27 mouse cellular contexts compared by ENCODE assay signal in genomic region chr7:70525372-70525771, GRCm38 (mm10).
A peak's percentile ranks its signal among the peaks of the same experiment; 100 is the strongest.
DNase-seq lines count a peak whose midpoint lies in the region; ATAC-seq and TF ChIP-seq lines count a peak whose summit lies in the region.
"Had no signal": no experiment of that assay in that cellular context is flagged by ENCODE, and none has a peak within 500 bp of the region (broad histone marks: within the 10 kb centered on the region; RNA-seq: fewer than 3 reads in every experiment).

No protein-coding gene starts in this region.

- TF ChIP-seq CTCF in kidney, adult 2 months (conservative IDR thresholded peaks at IDR 0.05; ENCODE audit: insufficient read depth, insufficient read length, low read depth, low read length) = no peak

- H3K9me3 ChIP-seq in liver, embryonic 16.5 days (replicated peaks; ENCODE audit: control insufficient read depth, low read length) = no peaks in the 10 kb centered on the region
- H3K9me3 ChIP-seq in liver, embryonic 11.5 days (ENCODE audit: control insufficient read depth, low read length) = no peaks in the 10 kb centered on the region
- H3K9me3 ChIP-seq: embryonic facial prominence, embryonic 15.5 days; forebrain, embryonic 13.5 days; forebrain, embryonic 15.5 days had no signal

- DNase-seq in kidney, adult 9 months = peak; percentile 46
- DNase-seq in kidney, adult 2 months = no peak
- DNase-seq in liver, embryonic 11.5 days (ENCODE audit: low spot score) = no peak
- DNase-seq in fat pad, adult 2 months (ENCODE audit: extremely low read depth, low read depth, low spot score) = peak; percentile 73
- peak; percentile 51 for DNase-seq in yolk sac, embryonic 10.5 days (ENCODE audit: low spot score)
- no peak for DNase-seq in heart, adult 11 months
- DNase-seq: adrenal gland, adult 8-10 months; adrenal gland, postnatal 14 days; adrenal gland, postnatal 36 days; B cell, adult 2 months; cerebellum, adult 11-12 months; cerebellum, adult 8-10 months; cerebellum, adult 9-11 months; cerebellum, postnatal 14 days; cerebellum, postnatal 36 days; embryo, embryonic 11 days had no signal

- H3K4me2 ChIP-seq in liver, embryonic 16.5 days (ENCODE audit: low read depth, low read length) = no peak overlapping the region
- H3K4me2 ChIP-seq in liver, embryonic 11.5 days = no peak overlapping the region
- H3K4me2 ChIP-seq: embryonic facial prominence, embryonic 13.5 days; embryonic facial prominence, embryonic 15.5 days; forebrain, embryonic 13.5 days; forebrain, embryonic 15.5 days had no signal

- no peak overlapping the region for H3K4me3 ChIP-seq in kidney, adult 2 months (ENCODE audit: insufficient read depth, low read depth, low read length)
- no peak overlapping the region for H3K4me3 ChIP-seq in liver, embryonic 16.5 days (ENCODE audit: low read depth, low read length)
- H3K4me3 ChIP-seq in liver, embryonic 11.5 days (ENCODE audit: low read depth, low read length) = no peak overlapping the region
- H3K4me3 ChIP-seq: embryonic facial prominence, embryonic 13.5 days; embryonic facial prominence, embryonic 15.5 days; erythroblast, embryonic 14.5 days; forebrain, embryonic 13.5 days; forebrain, embryonic 15.5 days had no signal

- WGBS in kidney, adult 2 months = 76% methylated on average over 2 of the region's 2 CpGs
- 57% methylated on average over 2 of the region's 2 CpGs for WGBS in liver, embryonic 16.5 days (ENCODE audit: insufficient replicate concordance)
- WGBS in liver, embryonic 11.5 days = 79% methylated on average over 2 of the region's 2 CpGs

- no peak overlapping the region for H3K27ac ChIP-seq in kidney, adult 2 months (ENCODE audit: insufficient read depth, low read depth, low read length)
- no peak overlapping the region for H3K27ac ChIP-seq in liver, embryonic 16.5 days (ENCODE audit: low read length)
- no peak overlapping the region for H3K27ac ChIP-seq in liver, embryonic 11.5 days (ENCODE audit: low read depth, low read length)
- H3K27ac ChIP-seq: embryonic facial prominence, embryonic 13.5 days; embryonic facial prominence, embryonic 15.5 days; forebrain, embryonic 13.5 days; forebrain, embryonic 15.5 days had no signal

- TF ChIP-seq POLR2A in kidney, adult 2 months (IDR thresholded peaks at IDR 0.05; ENCODE audit: low read depth, low read length) = no peak

- H3K4me1 ChIP-seq in kidney, adult 2 months (ENCODE audit: control insufficient read depth, insufficient read depth, low read length) = peaks cover 3% of the 10 kb centered on the region; the same call in 1 of the 2 replicates
- no peaks in the 10 kb centered on the region for H3K4me1 ChIP-seq in liver, embryonic 16.5 days (ENCODE audit: control insufficient read depth, low read depth, low read length)
- no peaks in the 10 kb centered on the region for H3K4me1 ChIP-seq in liver, embryonic 11.5 days (replicated peaks; ENCODE audit: control insufficient read depth, insufficient read depth, low read length)
- H3K4me1 ChIP-seq: embryonic facial prominence, embryonic 13.5 days; embryonic facial prominence, embryonic 15.5 days; forebrain, embryonic 13.5 days; forebrain, embryonic 15.5 days had no signal

- ATAC-seq in liver, embryonic 16.5 days (ENCODE audit: low read depth) = peak; percentile 43; the same call in 1 of the 2 replicates
- no peak for ATAC-seq in liver, embryonic 11.5 days (replicated peaks; ENCODE audit: low FRiP score)
- ATAC-seq: activated CD4-positive, CD25-positive, alpha-beta regulatory T cell, adult 4 months; CD4-positive, CD25-positive, alpha-beta regulatory T cell, adult 4 months; forebrain, embryonic 13.5 days; forebrain, embryonic 15.5 days; Patski had no signal

- no peak overlapping the region for H3K9ac ChIP-seq in liver, embryonic 16.5 days (ENCODE audit: low read depth, low read length)
- no peak overlapping the region for H3K9ac ChIP-seq in liver, embryonic 11.5 days (ENCODE audit: low read depth, low read length)
- H3K9ac ChIP-seq: embryonic facial prominence, embryonic 13.5 days; embryonic facial prominence, embryonic 15.5 days; forebrain, embryonic 13.5 days; forebrain, embryonic 15.5 days had no signal

- no peaks in the 10 kb centered on the region for H3K36me3 ChIP-seq in kidney, adult 2 months (ENCODE audit: control insufficient read depth, insufficient read depth, low read length)
- no peaks in the 10 kb centered on the region for H3K36me3 ChIP-seq in liver, embryonic 16.5 days (ENCODE audit: control insufficient read depth, insufficient read depth)
- H3K36me3 ChIP-seq in liver, embryonic 11.5 days (ENCODE audit: control insufficient read depth, insufficient read depth, low read length) = no peaks in the 10 kb centered on the region
- H3K36me3 ChIP-seq: embryonic facial prominence, embryonic 13.5 days; embryonic facial prominence, embryonic 15.5 days; forebrain, embryonic 15.5 days; G1E had no signal

- H3K27me3 ChIP-seq in kidney, adult 2 months (replicated peaks; ENCODE audit: control insufficient read depth, insufficient read depth, low read length) = no peaks in the 10 kb centered on the region
- H3K27me3 ChIP-seq in liver, embryonic 16.5 days (ENCODE audit: control insufficient read depth, insufficient read depth, low read depth, low read length) = no peaks in the 10 kb centered on the region
- H3K27me3 ChIP-seq in liver, embryonic 11.5 days (replicated peaks; ENCODE audit: control insufficient read depth, insufficient read depth, low read length) = no peaks in the 10 kb centered on the region
- H3K27me3 ChIP-seq: CH12.LX; embryonic facial prominence, embryonic 13.5 days; embryonic facial prominence, embryonic 15.5 days; forebrain, embryonic 13.5 days; forebrain, embryonic 15.5 days; Patski had no signal

Comparison
In these comparisons a context has a peak if more than half of its experiments do, and no peak if none do; other contexts are left out.
1. DNase-seq: peak in kidney, adult 9 months (single experiment), fat pad, adult 2 months (single experiment) and yolk sac, embryonic 10.5 days (single experiment); none in kidney, adult 2 months (single experiment), liver, embryonic 11.5 days (single experiment) and heart, adult 11 months (single experiment).